Mouse (Mus musculus) heart, embryonic 13.5 days (tissue): ENCODE data around the gene Ism2. TPM values are rescaled to one million over a fixed set of nuclear protein-coding genes. Genes with fewer than 3 reads are reported as not detected.
"Not testable (repeated sequence)": the region's sequence is repeated elsewhere in the genome, so short reads cannot be mapped to it uniquely, and the experiment has no call there.

Experiments
- ATAC-seq: fragments of 200-750 bp; cut with Nextera tagmentation; 2 replicates; pipeline ENCODE4 v1.8.0; 2017; ENCODE audit warnings: moderate TSS enrichment; ENCODE audit not compliant: insufficient number of reproducible peaks, low FRiP score, low TSS enrichment; ENCODE audit errors: extremely low read depth
- H3K27ac ChIP-seq: fragments of 300-500 bp; sonication (generic); replicated peaks from 2 replicates; pipeline ENCODE4 v1.5.1; 2015; ENCODE audit warnings: moderate library complexity, mild to moderate bottlenecking, inconsistent platforms
- H3K27me3 ChIP-seq: fragments of 300-500 bp; sonication (generic); replicated peaks from 2 replicates; pipeline ENCODE4 v1.6.1; 2015; ENCODE audit warnings: mild to moderate bottlenecking, inconsistent platforms
- H3K36me3 ChIP-seq: fragments of 300-500 bp; sonication (generic); 2 replicates; pipeline ENCODE4 v1.6.1; 2015; ENCODE audit warnings: mild to moderate bottlenecking, inconsistent platforms
- H3K4me1 ChIP-seq: fragments of 300-500 bp; sonication (generic); 2 replicates; pipeline ENCODE4 v1.6.1; 2015; ENCODE audit warnings: inconsistent platforms
- H3K4me2 ChIP-seq: fragments of 300-500 bp; sonication (generic); 2 replicates; pipeline ENCODE4 v1.6.1; 2015; ENCODE audit warnings: inconsistent platforms, mild to moderate bottlenecking, moderate library complexity
- H3K4me3 ChIP-seq: fragments of 300-500 bp; sonication (generic); 2 replicates; pipeline ENCODE4 v1.5.1; 2015; ENCODE audit warnings: moderate library complexity, mild to moderate bottlenecking, inconsistent platforms
- H3K9ac ChIP-seq: fragments of 300-500 bp; sonication (generic); 2 replicates; pipeline ENCODE4 v1.6.1; 2015; ENCODE audit warnings: inconsistent platforms, mild to moderate bottlenecking, moderate library complexity
- H3K9me3 ChIP-seq: fragments of 300-500 bp; sonication (generic); 2 replicates; pipeline ENCODE4 v1.6.1; 2016; ENCODE audit warnings: inconsistent platforms
- WGBS: fragments of 180-500 bp; shearing (Covaris S2); methylation state at CpG from one replicate; pipeline ENCODE4 v1.1.7; 2015; ENCODE audit warnings: mixed read lengths; 5-methylcytosine and 5-hydroxymethylcytosine counted together
- polyA plus RNA-seq: library from polyadenylated mRNA; unstranded; fragments of >200 nt; fragmentation: Nextera tagmentation; extraction: Ambion mirVana; gene quantifications from 2 replicates; pipeline ENCODE4 v1.2.1, GENCODE M21; 2015

Gene Ism2
- polyA plus RNA-seq, 1 experiment from 2014 or later: 0.90 TPM

- 32% methylated on average over 7 of the region's 7 CpGs for WGBS
Measured at GRCm38 (mm10) chr12:87327610-87328009, 28.1 kb upstream of the Ism2 start.

GRCm38 (mm10) chr12:87325452-87325851, 25.9 kb upstream of the Ism2 start:
- H3K9ac ChIP-seq: no peak overlapping the region
- no peak for ATAC-seq
- peaks cover 10% of the 10 kb centered on the region for H3K4me1 ChIP-seq
- no peak overlapping the region for H3K27ac ChIP-seq
- peaks cover 20% of the 10 kb centered on the region for H3K36me3 ChIP-seq
- H3K9me3 ChIP-seq: no peaks in the 10 kb centered on the region
- H3K4me3 ChIP-seq: no peak overlapping the region
- H3K4me2 ChIP-seq: no peak overlapping the region
- H3K27me3 ChIP-seq: no peaks in the 10 kb centered on the region
- WGBS: 89% methylated on average over 3 of the region's 3 CpGs

More at GRCm38 (mm10) chr12:87327610-87328009, 28.1 kb upstream of the Ism2 start:
- no peak overlapping the region for H3K4me3 ChIP-seq
- H3K4me1 ChIP-seq: peaks cover 16% of the 10 kb centered on the region
- H3K4me2 ChIP-seq: no peak overlapping the region
- 0 out of 2 replicates have a peak overlapping the region, but pooled peaks have one; percentile 12 for H3K9ac ChIP-seq
- H3K9me3 ChIP-seq: no peaks in the 10 kb centered on the region
- no peaks in the 10 kb centered on the region for H3K27me3 ChIP-seq
- no peak for ATAC-seq
- H3K27ac ChIP-seq: no peak overlapping the region
- H3K36me3 ChIP-seq: peaks cover 20% of the 10 kb centered on the region

GRCm38 (mm10) chr12:87319229-87319628, 19.7 kb upstream of the Ism2 start:
- no peak overlapping the region for H3K27ac ChIP-seq
- H3K4me3 ChIP-seq: no peak overlapping the region
- H3K36me3 ChIP-seq: peaks cover 14% of the 10 kb centered on the region
- WGBS: 88% methylated on average over 3 of the region's 3 CpGs
- H3K9me3 ChIP-seq: no peaks in the 10 kb centered on the region
- ATAC-seq: no peak
- no peak overlapping the region for H3K9ac ChIP-seq
- no peaks in the 10 kb centered on the region for H3K4me1 ChIP-seq
- H3K4me2 ChIP-seq: no peak overlapping the region
- H3K27me3 ChIP-seq: no peaks in the 10 kb centered on the region

GRCm38 (mm10) chr12:87317951-87318350, 18.4 kb upstream of the Ism2 start:
- no peak overlapping the region for H3K9ac ChIP-seq
- no peaks in the 10 kb centered on the region for H3K27me3 ChIP-seq
- peaks cover 17% of the 10 kb centered on the region for H3K36me3 ChIP-seq
- no peak overlapping the region for H3K27ac ChIP-seq
- no peaks in the 10 kb centered on the region for H3K9me3 ChIP-seq
- no peak overlapping the region for H3K4me2 ChIP-seq
- no peak for ATAC-seq
- H3K4me1 ChIP-seq: no peaks in the 10 kb centered on the region
- H3K4me3 ChIP-seq: no peak overlapping the region
- WGBS: 69% methylated on average over 1 of the region's 1 CpGs

GRCm38 (mm10) chr12:87313098-87313497, 13.6 kb upstream of the Ism2 start:
- WGBS: 74% methylated on average over 2 of the region's 2 CpGs

GRCm38 (mm10) chr12:87306584-87306844, 7.0 kb upstream of the Ism2 start:
- not testable (repeated sequence) for H3K9me3 ChIP-seq, H3K27ac ChIP-seq, H3K4me2 ChIP-seq, H3K9ac ChIP-seq, H3K27me3 ChIP-seq, ATAC-seq, H3K4me3 ChIP-seq
- H3K36me3 ChIP-seq: peaks cover 41% of the 10 kb centered on the region
- H3K4me1 ChIP-seq: peaks cover 14% of the 10 kb centered on the region
- WGBS: 84% methylated on average over 4 of the region's 4 CpGs

More at GRCm38 (mm10) chr12:87313098-87313497, 13.6 kb upstream of the Ism2 start:
- peaks cover 61% of the 10 kb centered on the region for H3K36me3 ChIP-seq
- no peaks in the 10 kb centered on the region for H3K27me3 ChIP-seq
- H3K4me3 ChIP-seq: no peak overlapping the region
- H3K9me3 ChIP-seq: no peaks in the 10 kb centered on the region
- no peak overlapping the region for H3K27ac ChIP-seq
- no peak overlapping the region for H3K9ac ChIP-seq
- ATAC-seq: no peak
- H3K4me2 ChIP-seq: no peak overlapping the region
- no peaks in the 10 kb centered on the region for H3K4me1 ChIP-seq

GRCm38 (mm10) chr12:87305767-87306583, 6.5 kb upstream of the Ism2 start:
- Histone ChIP-seq H3K27ac (no peak overlapping the region), H3K9ac (no peak overlapping the region), H3K27me3 (0 out of 2 replicates have a peak, but pooled peaks cover 5% of the 10 kb centered on the region), H3K9me3 (no peaks in the 10 kb centered on the region), H3K4me3 (no peak overlapping the region), H3K4me2 (no peak overlapping the region), H3K4me1 (peaks cover 14% of the 10 kb centered on the region), H3K36me3 (peaks cover 38% of the 10 kb centered on the region)
- WGBS: 33% methylated on average over 13 of the region's 13 CpGs
- no peak for ATAC-seq

- 48% methylated on average over 4 of the region's 4 CpGs for WGBS
- no peak for ATAC-seq
- Histone ChIP-seq H3K27me3 (peaks cover 22% of the 10 kb centered on the region), H3K27ac (no peak overlapping the region), H3K4me3 (no peak overlapping the region), H3K9me3 (no peaks in the 10 kb centered on the region), H3K36me3 (no peaks in the 10 kb centered on the region), H3K9ac (no peak overlapping the region), H3K4me1 (peaks cover 24% of the 10 kb centered on the region), H3K4me2 (peak overlapping the region; percentile 99; the same call in 1 of the 2 replicates)
Measured at GRCm38 (mm10) chr12:87301189-87301588, 1.7 kb upstream of the Ism2 start.

- WGBS: under 1% methylated on average over 9 of the region's 9 CpGs
- Histone ChIP-seq H3K4me1 (peaks cover 15% of the 10 kb centered on the region), H3K27ac (no peak overlapping the region), H3K9me3 (no peaks in the 10 kb centered on the region), H3K27me3 (peaks cover 22% of the 10 kb centered on the region), H3K4me2 (peak overlapping the region; percentile 99), H3K9ac (peak overlapping the region; percentile 82), H3K36me3 (no peaks in the 10 kb centered on the region), H3K4me3 (peak overlapping the region; percentile 84)
- ATAC-seq: no peak; the same call in 1 of the 2 replicates
Measured at GRCm38 (mm10) chr12:87300441-87300690, 861 bp upstream of the Ism2 start.

- no peak overlapping the region for H3K27ac ChIP-seq
Measured at GRCm38 (mm10) chr12:87299037-87299656, 358 bp downstream of the Ism2 start.

GRCm38 (mm10) chr12:87293934-87294333, 5.6 kb downstream of the Ism2 start:
- ATAC-seq: no peak; the same call in 1 of the 2 replicates

More at GRCm38 (mm10) chr12:87299037-87299656, 358 bp downstream of the Ism2 start:
- H3K27me3 ChIP-seq: peaks cover 22% of the 10 kb centered on the region
- no peaks in the 10 kb centered on the region for H3K36me3 ChIP-seq
- no peak for ATAC-seq
- no peaks in the 10 kb centered on the region for H3K9me3 ChIP-seq
- peak overlapping the region; percentile 84 for H3K4me3 ChIP-seq
- H3K4me2 ChIP-seq: peak overlapping the region; percentile 99
- H3K9ac ChIP-seq: peak overlapping the region; percentile 82
- 8% methylated on average over 29 of the region's 29 CpGs for WGBS
- peaks cover 14% of the 10 kb centered on the region for H3K4me1 ChIP-seq

GRCm38 (mm10) chr12:87289100-87289499, 10.4 kb downstream of the Ism2 start:
- Histone ChIP-seq H3K27me3 (no peaks in the 10 kb centered on the region), H3K9ac (no peak overlapping the region), H3K4me3 (no peak overlapping the region), H3K4me2 (no peak overlapping the region), H3K27ac (no peak overlapping the region), H3K4me1 (no peaks in the 10 kb centered on the region), H3K36me3 (no peaks in the 10 kb centered on the region), H3K9me3 (0 out of 2 replicates have a peak, but pooled peaks cover 3% of the 10 kb centered on the region)
- no peak for ATAC-seq
- 84% methylated on average over 5 of the region's 5 CpGs for WGBS

More at GRCm38 (mm10) chr12:87293934-87294333, 5.6 kb downstream of the Ism2 start:
- Histone ChIP-seq H3K27me3 (peaks cover 6% of the 10 kb centered on the region), H3K4me3 (no peak overlapping the region), H3K36me3 (no peaks in the 10 kb centered on the region), H3K9me3 (no peaks in the 10 kb centered on the region), H3K4me2 (no peak overlapping the region), H3K27ac (no peak overlapping the region), H3K4me1 (peaks cover under 1% of the 10 kb centered on the region; the same call in 1 of the 2 replicates), H3K9ac (no peak overlapping the region)
- 66% methylated on average over 6 of the region's 6 CpGs for WGBS
